Mouse (Mus musculus): ENCODE results near the gene Klf15. TPM values are rescaled to one million over a fixed set of nuclear protein-coding genes. Genes with fewer than 3 reads are reported as not detected.
A peak's percentile ranks its signal among the peaks of the same experiment; 100 is the strongest.

The Klf15 gene
- polyA plus RNA-seq, 1 experiment from 2014 or later = 8.4 TPM

DNA sequence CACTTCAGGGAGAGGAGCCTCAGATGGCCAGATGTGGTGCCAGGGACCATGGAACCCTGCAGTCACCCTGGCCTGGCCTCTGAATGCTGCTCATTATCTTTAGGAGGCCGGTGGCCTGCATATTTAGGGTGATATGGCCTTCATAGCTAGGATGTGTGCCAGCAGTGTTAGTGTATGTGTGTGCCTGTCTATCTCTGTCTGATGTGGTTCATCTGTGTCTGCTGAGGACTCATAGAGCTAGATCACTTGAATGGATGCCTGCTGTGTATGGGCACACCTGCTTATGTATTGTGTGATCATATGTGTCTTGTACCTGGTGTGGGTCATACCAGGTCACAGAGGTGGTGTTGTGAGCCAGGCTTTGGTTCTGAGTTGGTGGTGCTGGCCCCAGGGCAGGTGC lies 5.8 kb downstream of the Klf15 start:
- ATAC-seq (ENCODE audit: low read depth) (no peak), DNase-seq (ENCODE audit: low spot score) (no peak)
- Histone ChIP-seq H3K4me3 (ENCODE audit: low read depth, low read length) (no peak overlapping the region), H3K27ac (replicated peaks; ENCODE audit: low read depth, low read length) (no peak overlapping the region), H3K4me1 (ENCODE audit: control insufficient read depth, insufficient read depth, low read length) (peaks cover 13% of the 10 kb centered on the region), H3K9me3 (ENCODE audit: control insufficient read depth, low read length) (no peaks in the 10 kb centered on the region), H3K27me3 (replicated peaks; ENCODE audit: control insufficient read depth, insufficient read depth, low read length) (peaks cover 3% of the 10 kb centered on the region; the same call in 1 of the 2 replicates), H3K9ac (ENCODE audit: low read depth, low read length) (no peak overlapping the region), H3K36me3 (ENCODE audit: control insufficient read depth, insufficient read depth, low read length) (no peaks in the 10 kb centered on the region), H3K4me2 (ENCODE audit: low read depth, low read length) (no peak overlapping the region)
- 85% methylated on average over 1 of the region's 1 CpGs for WGBS

DNA sequence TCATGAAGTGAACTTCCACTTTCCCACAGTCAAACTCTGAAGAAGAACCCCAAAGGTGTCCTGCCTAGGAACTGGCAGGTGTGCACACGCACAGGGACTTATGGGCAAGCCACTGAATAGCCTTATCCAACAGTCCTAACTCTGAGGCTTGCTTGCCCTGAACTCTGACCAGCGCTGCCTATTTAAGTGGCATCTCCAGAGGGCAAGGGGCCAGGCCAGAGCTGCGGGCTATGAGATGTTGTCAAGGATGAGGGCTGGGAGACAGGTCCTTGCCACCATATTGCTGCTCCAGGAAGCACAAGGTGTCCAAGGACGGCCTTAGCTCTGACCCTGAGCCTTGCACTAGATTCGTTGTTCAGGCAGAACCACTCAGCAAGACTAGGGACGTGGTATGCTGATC lies 6.7 kb downstream of the Klf15 start:
- Histone ChIP-seq H3K4me1 (ENCODE audit: control insufficient read depth, insufficient read depth, low read length) (peaks cover 8% of the 10 kb centered on the region), H3K27ac (replicated peaks; ENCODE audit: low read depth, low read length) (no peak overlapping the region), H3K4me2 (ENCODE audit: low read depth, low read length) (no peak overlapping the region), H3K36me3 (ENCODE audit: control insufficient read depth, insufficient read depth, low read length) (no peaks in the 10 kb centered on the region), H3K9me3 (ENCODE audit: control insufficient read depth, low read length) (no peaks in the 10 kb centered on the region), H3K27me3 (replicated peaks; ENCODE audit: control insufficient read depth, insufficient read depth, low read length) (no peaks in the 10 kb centered on the region), H3K9ac (ENCODE audit: low read depth, low read length) (no peak overlapping the region), H3K4me3 (ENCODE audit: low read depth, low read length) (no peak overlapping the region)
- no peak for ATAC-seq (ENCODE audit: low read depth)
- WGBS = 87% methylated on average over 6 of the region's 6 CpGs
- DNase-seq (ENCODE audit: low spot score) = no peak

DNA sequence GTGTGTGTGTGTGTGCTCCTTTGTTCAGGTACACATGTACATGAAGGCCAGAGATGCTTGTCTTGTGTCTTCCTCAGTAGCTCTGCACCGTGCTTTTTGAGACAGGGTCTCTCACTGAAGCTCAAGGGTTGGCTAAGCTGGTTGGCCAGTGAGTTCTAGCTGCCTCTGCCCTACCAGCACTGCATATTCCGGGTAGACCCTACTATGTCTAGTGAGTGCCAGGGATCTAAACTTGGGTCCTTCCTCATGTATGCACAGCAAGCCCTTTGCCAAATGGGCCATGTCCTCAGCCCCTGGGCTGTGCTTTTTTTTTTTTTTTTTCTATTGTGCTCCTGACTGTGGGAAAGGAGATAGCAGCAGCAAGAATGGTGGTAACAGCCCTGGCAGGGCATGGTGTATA lies 7.9 kb downstream of the Klf15 start:
- Histone ChIP-seq H3K4me2 (ENCODE audit: low read depth, low read length) (no peak overlapping the region), H3K9me3 (ENCODE audit: control insufficient read depth, low read length) (no peaks in the 10 kb centered on the region), H3K27me3 (replicated peaks; ENCODE audit: control insufficient read depth, insufficient read depth, low read length) (no peaks in the 10 kb centered on the region), H3K4me1 (ENCODE audit: control insufficient read depth, insufficient read depth, low read length) (peaks cover 8% of the 10 kb centered on the region), H3K27ac (replicated peaks; ENCODE audit: low read depth, low read length) (peak overlapping the region; percentile 75; the same call in 1 of the 2 replicates), H3K4me3 (ENCODE audit: low read depth, low read length) (no peak overlapping the region), H3K36me3 (ENCODE audit: control insufficient read depth, insufficient read depth, low read length) (no peaks in the 10 kb centered on the region), H3K9ac (ENCODE audit: low read depth, low read length) (no peak overlapping the region)
- ATAC-seq (ENCODE audit: low read depth) = no peak
- WGBS = 95% methylated on average over 2 of the region's 2 CpGs
- DNase-seq (ENCODE audit: low spot score) = no peak

DNA sequence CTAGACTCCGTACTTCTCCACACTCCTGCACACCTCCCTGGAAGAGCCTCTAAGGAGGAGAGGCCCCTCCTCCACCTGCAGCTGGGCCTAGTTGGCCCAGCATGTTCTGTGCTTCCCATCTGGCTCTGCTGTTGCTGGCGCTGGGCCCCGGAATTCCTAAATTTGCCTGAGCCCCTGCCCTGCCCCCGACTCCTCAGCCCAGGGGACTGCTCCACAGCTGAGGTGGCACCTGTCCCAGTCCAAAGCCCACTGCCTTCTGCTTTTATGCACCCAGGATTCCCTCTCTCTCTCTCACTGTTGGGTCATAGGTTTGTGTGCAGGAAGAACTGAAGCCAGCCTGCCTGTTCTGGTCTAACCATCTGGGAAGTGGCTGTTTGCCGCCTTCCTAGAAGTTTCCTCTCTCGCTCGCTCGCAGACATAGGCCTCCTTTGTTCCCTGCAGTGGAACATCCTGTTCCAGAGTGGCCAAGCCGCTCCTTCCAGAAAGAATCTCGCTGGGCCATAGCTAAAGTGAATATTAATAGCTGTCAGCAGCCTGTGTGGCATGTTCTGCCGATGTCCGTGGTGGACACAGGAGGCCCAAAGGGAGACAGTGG lies 8.7 kb downstream of the Klf15 start:
- H3K4me1 ChIP-seq (ENCODE audit: control insufficient read depth, insufficient read depth, low read length) = peaks cover 8% of the 10 kb centered on the region
- WGBS = 24% methylated on average over 12 of the region's 12 CpGs
- H3K27ac ChIP-seq (replicated peaks; ENCODE audit: low read depth, low read length) = peak overlapping the region; percentile 75
- no peaks in the 10 kb centered on the region for H3K27me3 ChIP-seq (replicated peaks; ENCODE audit: control insufficient read depth, insufficient read depth, low read length)
- H3K4me2 ChIP-seq (ENCODE audit: low read depth, low read length) = no peak overlapping the region
- DNase-seq (ENCODE audit: low spot score) (peak; percentile 70), ATAC-seq (ENCODE audit: low read depth) (peak; percentile 74)
- peak overlapping the region; percentile 19; the same call in 1 of the 2 replicates for H3K9ac ChIP-seq (ENCODE audit: low read depth, low read length)
- H3K9me3 ChIP-seq (ENCODE audit: control insufficient read depth, low read length) = no peaks in the 10 kb centered on the region
- no peak overlapping the region for H3K4me3 ChIP-seq (ENCODE audit: low read depth, low read length)
- no peaks in the 10 kb centered on the region for H3K36me3 ChIP-seq (ENCODE audit: control insufficient read depth, insufficient read depth, low read length)

DNA sequence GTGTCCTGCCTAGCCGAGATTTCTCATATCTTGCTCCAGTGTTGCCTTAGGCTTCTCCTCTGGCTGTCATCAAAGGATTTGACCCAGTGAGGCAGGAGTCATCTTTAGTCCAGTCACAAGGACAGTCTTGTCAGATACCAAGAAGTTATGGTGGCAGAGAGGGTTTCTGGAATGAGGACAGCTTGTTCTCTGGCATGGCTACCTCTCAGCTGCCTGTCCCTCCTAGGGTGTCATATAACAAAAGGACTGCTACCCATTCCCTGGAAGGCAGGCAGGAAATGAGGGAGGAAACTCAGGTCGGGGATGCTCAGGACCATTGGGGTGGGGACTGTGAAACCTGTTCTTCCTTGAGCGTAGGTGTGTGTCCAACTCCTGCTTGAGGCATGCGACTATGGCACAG lies 9.7 kb downstream of the Klf15 start:
- Histone ChIP-seq H3K9me3 (ENCODE audit: control insufficient read depth, low read length) (no peaks in the 10 kb centered on the region), H3K4me3 (ENCODE audit: low read depth, low read length) (no peak overlapping the region), H3K27ac (replicated peaks; ENCODE audit: low read depth, low read length) (no peak overlapping the region), H3K27me3 (replicated peaks; ENCODE audit: control insufficient read depth, insufficient read depth, low read length) (no peaks in the 10 kb centered on the region), H3K4me2 (ENCODE audit: low read depth, low read length) (no peak overlapping the region), H3K4me1 (ENCODE audit: control insufficient read depth, insufficient read depth, low read length) (peaks cover 8% of the 10 kb centered on the region), H3K36me3 (ENCODE audit: control insufficient read depth, insufficient read depth, low read length) (no peaks in the 10 kb centered on the region), H3K9ac (ENCODE audit: low read depth, low read length) (no peak overlapping the region)
- DNase-seq (ENCODE audit: low spot score) = no peak
- ATAC-seq (ENCODE audit: low read depth) = no peak
- 69% methylated on average over 4 of the region's 4 CpGs for WGBS

DNA sequence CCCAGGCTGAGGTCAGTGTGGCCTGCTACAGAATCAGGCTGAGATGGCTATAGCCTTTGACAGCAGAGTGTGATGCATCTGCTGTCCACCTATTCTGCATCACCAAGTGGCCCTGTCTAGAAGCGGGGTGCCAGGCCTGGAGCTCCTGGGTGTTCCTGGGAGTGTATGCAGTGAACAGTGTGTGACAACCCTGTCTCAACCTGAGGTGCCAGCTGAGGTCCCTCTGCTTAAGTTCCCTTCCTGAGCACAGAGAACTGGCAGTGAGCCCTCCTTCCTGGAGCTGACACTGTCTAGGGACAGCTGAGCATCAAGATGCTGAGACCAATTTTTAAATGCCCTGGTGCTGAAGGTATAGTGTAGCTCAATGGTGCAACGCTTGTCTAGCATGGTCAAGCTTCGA lies 10.3 kb downstream of the Klf15 start:
- no peak overlapping the region for H3K27ac ChIP-seq (replicated peaks; ENCODE audit: low read depth, low read length)
- no peak overlapping the region for H3K4me2 ChIP-seq (ENCODE audit: low read depth, low read length)
- DNase-seq (ENCODE audit: low spot score) = no peak
- no peaks in the 10 kb centered on the region for H3K36me3 ChIP-seq (ENCODE audit: control insufficient read depth, insufficient read depth, low read length)
- no peaks in the 10 kb centered on the region for H3K9me3 ChIP-seq (ENCODE audit: control insufficient read depth, low read length)
- peaks cover 8% of the 10 kb centered on the region for H3K4me1 ChIP-seq (ENCODE audit: control insufficient read depth, insufficient read depth, low read length)
- 94% methylated on average over 3 of the region's 3 CpGs for WGBS
- H3K4me3 ChIP-seq (ENCODE audit: low read depth, low read length) = no peak overlapping the region
- H3K9ac ChIP-seq (ENCODE audit: low read depth, low read length) = no peak overlapping the region
- ATAC-seq (ENCODE audit: low read depth) = no peak
- H3K27me3 ChIP-seq (replicated peaks; ENCODE audit: control insufficient read depth, insufficient read depth, low read length) = no peaks in the 10 kb centered on the region

DNA sequence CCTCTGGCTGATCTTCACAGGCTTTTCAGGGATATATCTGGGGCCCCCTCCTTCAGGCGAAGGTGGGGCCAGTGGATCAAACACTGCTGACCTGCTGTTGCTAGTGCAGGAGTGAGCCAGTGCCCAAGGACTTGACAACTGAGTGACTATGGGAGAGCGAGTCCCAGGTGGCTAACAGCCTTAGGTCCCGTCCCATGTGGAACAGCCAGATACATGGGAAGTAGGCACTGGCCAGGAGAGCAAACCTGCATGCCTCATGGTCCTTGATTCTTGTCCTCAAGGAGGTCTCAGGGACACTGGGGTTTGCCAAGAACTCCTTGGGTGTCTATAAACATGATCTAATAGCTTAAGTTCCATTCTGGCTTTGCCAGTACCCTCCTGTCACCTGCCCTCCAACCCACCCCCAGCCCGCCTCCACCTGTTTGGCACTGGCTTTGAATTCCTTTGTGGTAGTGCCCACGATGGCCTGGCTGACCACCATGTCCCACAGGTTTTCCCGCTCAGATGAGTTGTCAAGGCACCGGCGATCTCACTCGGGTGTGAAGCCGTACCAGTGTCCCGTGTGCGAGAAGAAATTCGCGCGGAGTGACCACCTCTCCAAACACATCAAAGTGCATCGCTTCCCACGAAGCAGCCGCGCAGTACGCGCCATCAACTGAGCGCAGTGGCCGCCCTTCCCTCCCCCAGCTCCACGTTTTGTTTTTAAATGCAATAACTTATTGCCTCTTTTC lies 11.4 kb downstream of the Klf15 start:
- ATAC-seq (ENCODE audit: low read depth) = no peak
- Histone ChIP-seq H3K9me3 (ENCODE audit: control insufficient read depth, low read length) (no peaks in the 10 kb centered on the region), H3K4me1 (ENCODE audit: control insufficient read depth, insufficient read depth, low read length) (peaks cover 8% of the 10 kb centered on the region), H3K4me3 (ENCODE audit: low read depth, low read length) (no peak overlapping the region), H3K36me3 (ENCODE audit: control insufficient read depth, insufficient read depth, low read length) (no peaks in the 10 kb centered on the region), H3K9ac (ENCODE audit: low read depth, low read length) (no peak overlapping the region), H3K27ac (replicated peaks; ENCODE audit: low read depth, low read length) (no peak overlapping the region), H3K27me3 (replicated peaks; ENCODE audit: control insufficient read depth, insufficient read depth, low read length) (no peaks in the 10 kb centered on the region), H3K4me2 (ENCODE audit: low read depth, low read length) (no peak overlapping the region)
- DNase-seq (ENCODE audit: low spot score) = no peak
- 95% methylated on average over 24 of the region's 24 CpGs for WGBS

DNA sequence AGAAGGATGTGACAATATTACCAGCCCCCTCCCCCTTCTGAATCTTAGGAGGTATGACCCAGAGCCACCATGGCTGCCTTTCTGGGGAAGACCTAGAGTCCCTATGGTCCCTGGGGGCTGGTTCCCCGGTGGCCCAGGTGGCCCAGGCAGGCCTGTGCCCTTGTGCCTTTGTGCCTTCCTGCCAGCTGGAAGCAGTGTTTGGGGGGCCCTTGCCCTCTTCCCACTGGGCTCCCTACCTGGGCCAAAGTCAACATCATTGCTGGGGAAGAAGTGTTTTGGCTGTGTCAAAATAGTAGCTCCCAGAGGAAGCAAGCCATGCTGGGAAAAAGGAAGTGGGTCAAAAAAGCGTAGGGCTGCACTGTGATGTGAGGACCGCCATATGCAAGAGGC lies 12.0 kb downstream of the Klf15 start:
- Histone ChIP-seq H3K27me3 (replicated peaks; ENCODE audit: control insufficient read depth, insufficient read depth, low read length) (no peaks in the 10 kb centered on the region), H3K9ac (ENCODE audit: low read depth, low read length) (no peak overlapping the region), H3K4me3 (ENCODE audit: low read depth, low read length) (no peak overlapping the region), H3K27ac (replicated peaks; ENCODE audit: low read depth, low read length) (no peak overlapping the region), H3K4me2 (ENCODE audit: low read depth, low read length) (no peak overlapping the region), H3K9me3 (ENCODE audit: control insufficient read depth, low read length) (no peaks in the 10 kb centered on the region), H3K36me3 (ENCODE audit: control insufficient read depth, insufficient read depth, low read length) (no peaks in the 10 kb centered on the region), H3K4me1 (ENCODE audit: control insufficient read depth, insufficient read depth, low read length) (peaks cover 8% of the 10 kb centered on the region)
- 84% methylated on average over 3 of the region's 3 CpGs for WGBS
- DNase-seq (ENCODE audit: low spot score) (no peak), ATAC-seq (ENCODE audit: low read depth) (no peak)

All from embryonic facial prominence, embryonic 14.5 days (tissue).